Mouse (Mus musculus): ENCODE measurements around the gene Cradd. TPM values are rescaled to one million over a fixed set of nuclear protein-coding genes. Genes with fewer than 3 reads are reported as not detected.
A peak's percentile ranks its signal among the peaks of the same experiment; 100 is the strongest.

Cradd gene
- polyA plus RNA-seq, 1 experiment from 2014 or later: 11.7 TPM

DNA sequence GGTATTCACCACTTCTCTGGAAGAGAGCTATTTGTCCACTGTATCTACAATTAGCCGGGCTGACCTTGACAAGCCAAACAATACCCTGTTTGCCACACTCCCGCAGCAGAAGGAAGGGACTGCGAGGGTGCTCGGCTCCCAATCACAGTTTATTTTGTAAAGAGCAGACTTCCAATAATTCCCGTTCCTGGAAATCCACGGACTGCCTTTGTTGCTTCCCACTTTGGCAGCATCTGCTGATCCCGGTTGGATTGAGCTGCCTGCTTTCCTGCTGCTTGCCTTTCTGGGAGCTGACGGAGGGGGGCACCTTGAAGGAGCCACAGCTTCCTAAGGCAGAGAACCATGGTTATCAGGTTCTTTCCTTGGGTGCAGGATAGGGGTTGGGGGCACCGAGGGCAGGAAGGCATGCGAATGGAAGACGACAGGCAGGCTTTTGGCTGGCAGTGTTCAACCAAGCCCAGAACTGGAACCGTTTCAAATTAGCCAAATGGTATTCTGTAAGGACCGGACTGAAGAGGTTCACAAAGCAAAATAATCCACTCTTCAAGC is 69.4 kb downstream of the Cradd start:
- H3K27me3 ChIP-seq (replicated peaks; ENCODE audit: control insufficient read depth, insufficient read depth, low read length): no peaks in the 10 kb centered on the region
- no peaks in the 10 kb centered on the region for H3K36me3 ChIP-seq (ENCODE audit: control insufficient read depth, insufficient read depth, low read length)
- H3K4me2 ChIP-seq (ENCODE audit: low read length): peak overlapping the region; percentile 25; the same call in 1 of the 2 replicates
- ATAC-seq (peak; percentile 26; the same call in 1 of the 2 replicates), DNase-seq (ENCODE audit: low spot score) (peak; percentile 65)
- peak overlapping the region; percentile 17; the same call in 1 of the 2 replicates for H3K9ac ChIP-seq (ENCODE audit: low read length)
- H3K4me3 ChIP-seq (ENCODE audit: low read depth, low read length): no peak overlapping the region
- 12% methylated on average over 13 of the region's 13 CpGs for WGBS
- H3K4me1 ChIP-seq (ENCODE audit: control insufficient read depth, insufficient read depth, low read length): peaks cover 19% of the 10 kb centered on the region
- peak overlapping the region; percentile 30; the same call in 1 of the 2 replicates for H3K27ac ChIP-seq (ENCODE audit: low read depth, low read length)
- no peaks in the 10 kb centered on the region for H3K9me3 ChIP-seq (replicated peaks; ENCODE audit: control insufficient read depth, low read length)

DNA sequence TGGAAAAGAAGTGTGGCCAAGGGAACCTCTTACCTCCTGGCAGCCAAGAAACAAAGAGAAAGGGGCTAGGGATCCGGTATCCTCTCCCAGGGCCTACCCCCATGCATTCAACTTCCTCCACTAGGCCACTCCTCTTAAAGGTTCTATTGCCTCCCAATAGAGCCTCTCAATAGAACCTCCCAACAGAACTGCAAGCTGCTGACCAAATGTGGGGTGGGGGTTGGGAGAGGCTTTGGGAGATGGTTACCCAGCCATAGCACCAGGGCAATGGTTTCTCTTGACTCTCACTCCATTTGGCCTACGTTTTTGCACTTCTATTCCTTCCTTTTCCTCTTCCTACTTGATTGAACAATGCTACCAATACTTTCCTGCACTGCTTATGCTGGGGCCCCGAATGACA is 69.9 kb downstream of the Cradd start:
- H3K27me3 ChIP-seq (replicated peaks; ENCODE audit: control insufficient read depth, insufficient read depth, low read length): no peaks in the 10 kb centered on the region
- no peak overlapping the region for H3K9ac ChIP-seq (ENCODE audit: low read length)
- H3K4me3 ChIP-seq (ENCODE audit: low read depth, low read length): no peak overlapping the region
- H3K9me3 ChIP-seq (replicated peaks; ENCODE audit: control insufficient read depth, low read length): no peaks in the 10 kb centered on the region
- peaks cover 16% of the 10 kb centered on the region for H3K4me1 ChIP-seq (ENCODE audit: control insufficient read depth, insufficient read depth, low read length)
- no peak overlapping the region for H3K4me2 ChIP-seq (ENCODE audit: low read length)
- DNase-seq (ENCODE audit: low spot score) (no peak), ATAC-seq (no peak)
- H3K36me3 ChIP-seq (ENCODE audit: control insufficient read depth, insufficient read depth, low read length): no peaks in the 10 kb centered on the region
- 0 out of 2 replicates have a peak overlapping the region, but pooled peaks have one; percentile 30 for H3K27ac ChIP-seq (ENCODE audit: low read depth, low read length)
- WGBS: 60% methylated on average over 3 of the region's 3 CpGs

DNA sequence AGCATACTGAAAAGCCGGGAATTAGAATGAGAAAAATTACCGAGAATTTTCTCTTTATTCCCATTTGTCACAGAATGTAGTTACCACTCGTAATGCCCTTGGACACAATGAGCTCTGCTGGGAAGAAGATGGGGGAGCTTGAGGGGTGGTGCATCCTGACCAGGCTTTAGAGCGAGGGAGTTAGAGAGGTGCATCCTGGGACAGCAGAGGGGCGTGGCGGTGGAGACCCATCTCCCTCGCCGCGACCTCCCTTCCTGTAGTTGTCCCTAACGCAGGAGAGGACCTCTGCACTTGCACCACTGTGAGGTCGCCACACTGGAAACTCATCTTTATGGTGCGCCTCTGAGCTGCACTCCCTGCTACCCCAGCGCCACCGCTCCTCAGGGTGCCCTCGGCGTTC is 72.3 kb downstream of the Cradd start:
- no peak overlapping the region for H3K9ac ChIP-seq (ENCODE audit: low read length)
- ATAC-seq (no peak), DNase-seq (ENCODE audit: low spot score) (no peak)
- H3K27ac ChIP-seq (ENCODE audit: low read depth, low read length): no peak overlapping the region
- no peak overlapping the region for H3K4me3 ChIP-seq (ENCODE audit: low read depth, low read length)
- no peaks in the 10 kb centered on the region for H3K36me3 ChIP-seq (ENCODE audit: control insufficient read depth, insufficient read depth, low read length)
- H3K27me3 ChIP-seq (replicated peaks; ENCODE audit: control insufficient read depth, insufficient read depth, low read length): no peaks in the 10 kb centered on the region
- no peak overlapping the region for H3K4me2 ChIP-seq (ENCODE audit: low read length)
- 75% methylated on average over 16 of the region's 16 CpGs for WGBS
- no peaks in the 10 kb centered on the region for H3K9me3 ChIP-seq (replicated peaks; ENCODE audit: control insufficient read depth, low read length)
- peaks cover 14% of the 10 kb centered on the region for H3K4me1 ChIP-seq (ENCODE audit: control insufficient read depth, insufficient read depth, low read length)

DNA sequence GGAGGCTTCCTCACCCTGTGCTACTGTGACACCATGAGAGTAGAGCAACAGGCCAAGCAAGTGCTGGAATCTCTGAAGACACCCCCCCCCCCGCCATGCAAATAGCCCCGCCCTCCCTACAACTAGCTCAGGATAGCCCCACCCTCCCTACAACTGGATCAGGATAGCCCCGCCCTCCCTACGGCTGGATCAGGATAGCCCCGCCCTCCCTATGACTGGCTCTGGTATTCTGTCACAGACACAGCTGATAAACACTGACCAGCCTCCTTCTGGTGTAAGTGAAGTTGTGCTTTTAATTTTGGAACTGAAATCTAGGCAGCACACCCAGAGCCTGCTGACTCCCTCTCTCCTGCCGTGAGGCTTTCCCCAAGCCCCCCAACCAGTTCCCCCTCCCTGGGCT is 75.6 kb downstream of the Cradd start:
- WGBS: 58% methylated on average over 6 of the region's 6 CpGs
- no peaks in the 10 kb centered on the region for H3K9me3 ChIP-seq (replicated peaks; ENCODE audit: control insufficient read depth, low read length)
- H3K27ac ChIP-seq (ENCODE audit: low read depth, low read length): no peak overlapping the region
- DNase-seq (ENCODE audit: low spot score) (no peak), ATAC-seq (no peak)
- H3K9ac ChIP-seq (ENCODE audit: low read length): no peak overlapping the region
- H3K27me3 ChIP-seq (replicated peaks; ENCODE audit: control insufficient read depth, insufficient read depth, low read length): no peaks in the 10 kb centered on the region
- H3K4me3 ChIP-seq (ENCODE audit: low read depth, low read length): no peak overlapping the region
- no peak overlapping the region for H3K4me2 ChIP-seq (ENCODE audit: low read length)
- no peaks in the 10 kb centered on the region for H3K4me1 ChIP-seq (ENCODE audit: control insufficient read depth, insufficient read depth, low read length)
- H3K36me3 ChIP-seq (ENCODE audit: control insufficient read depth, insufficient read depth, low read length): no peaks in the 10 kb centered on the region

DNA sequence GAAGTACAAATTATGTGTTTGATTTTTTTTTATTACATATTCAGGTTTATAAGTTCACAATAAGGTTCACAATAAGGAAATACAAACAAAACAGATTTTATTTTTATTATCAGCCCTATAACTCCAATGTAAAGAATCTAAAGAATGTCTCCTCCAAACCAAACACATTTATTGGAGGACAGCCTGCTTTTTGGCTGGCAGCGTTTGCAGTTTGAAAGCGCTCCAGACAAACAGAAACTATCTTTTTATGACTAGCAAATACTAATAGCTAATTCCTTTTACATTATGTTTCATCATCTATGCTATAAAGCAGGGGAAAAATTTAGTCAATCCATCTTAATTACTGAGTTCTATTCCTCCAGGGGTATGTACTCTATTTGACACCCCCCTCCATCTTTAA is 77.2 kb downstream of the Cradd start:
- Histone ChIP-seq H3K4me3 (ENCODE audit: low read depth, low read length) (no peak overlapping the region), H3K9ac (ENCODE audit: low read length) (no peak overlapping the region), H3K27ac (ENCODE audit: low read depth, low read length) (no peak overlapping the region), H3K4me1 (ENCODE audit: control insufficient read depth, insufficient read depth, low read length) (no peaks in the 10 kb centered on the region), H3K9me3 (replicated peaks; ENCODE audit: control insufficient read depth, low read length) (no peaks in the 10 kb centered on the region), H3K36me3 (ENCODE audit: control insufficient read depth, insufficient read depth, low read length) (no peaks in the 10 kb centered on the region), H3K4me2 (ENCODE audit: low read length) (no peak overlapping the region), H3K27me3 (replicated peaks; ENCODE audit: control insufficient read depth, insufficient read depth, low read length) (no peaks in the 10 kb centered on the region)
- 79% methylated on average over 2 of the region's 2 CpGs for WGBS
- DNase-seq (ENCODE audit: low spot score): no peak
- no peak for ATAC-seq

DNA sequence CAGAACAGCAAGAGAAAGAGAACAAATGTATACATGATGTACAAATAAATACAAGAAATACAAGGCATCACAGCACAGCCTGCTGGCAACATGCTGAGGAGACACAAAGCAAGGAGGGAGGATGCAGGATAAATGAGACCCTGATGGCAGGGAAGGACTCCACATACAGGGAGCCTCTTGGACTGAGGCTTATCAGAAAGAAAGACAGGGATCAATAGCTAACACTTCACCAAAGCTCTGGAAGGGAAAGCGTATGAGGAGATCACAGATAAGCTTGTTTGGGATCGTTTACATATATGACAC is 78.3 kb downstream of the Cradd start:
- peak; percentile 65 for DNase-seq (ENCODE audit: low spot score)
- Histone ChIP-seq H3K27me3 (replicated peaks; ENCODE audit: control insufficient read depth, insufficient read depth, low read length) (no peaks in the 10 kb centered on the region), H3K4me3 (ENCODE audit: low read depth, low read length) (no peak overlapping the region), H3K4me2 (ENCODE audit: low read length) (no peak overlapping the region), H3K9ac (ENCODE audit: low read length) (no peak overlapping the region), H3K4me1 (ENCODE audit: control insufficient read depth, insufficient read depth, low read length) (no peaks in the 10 kb centered on the region), H3K9me3 (replicated peaks; ENCODE audit: control insufficient read depth, low read length) (no peaks in the 10 kb centered on the region), H3K36me3 (ENCODE audit: control insufficient read depth, insufficient read depth, low read length) (no peaks in the 10 kb centered on the region), H3K27ac (ENCODE audit: low read depth, low read length) (no peak overlapping the region)
- WGBS: 87% methylated on average over 2 of the region's 2 CpGs
- peak; percentile 45; the same call in 1 of the 2 replicates for ATAC-seq

DNA sequence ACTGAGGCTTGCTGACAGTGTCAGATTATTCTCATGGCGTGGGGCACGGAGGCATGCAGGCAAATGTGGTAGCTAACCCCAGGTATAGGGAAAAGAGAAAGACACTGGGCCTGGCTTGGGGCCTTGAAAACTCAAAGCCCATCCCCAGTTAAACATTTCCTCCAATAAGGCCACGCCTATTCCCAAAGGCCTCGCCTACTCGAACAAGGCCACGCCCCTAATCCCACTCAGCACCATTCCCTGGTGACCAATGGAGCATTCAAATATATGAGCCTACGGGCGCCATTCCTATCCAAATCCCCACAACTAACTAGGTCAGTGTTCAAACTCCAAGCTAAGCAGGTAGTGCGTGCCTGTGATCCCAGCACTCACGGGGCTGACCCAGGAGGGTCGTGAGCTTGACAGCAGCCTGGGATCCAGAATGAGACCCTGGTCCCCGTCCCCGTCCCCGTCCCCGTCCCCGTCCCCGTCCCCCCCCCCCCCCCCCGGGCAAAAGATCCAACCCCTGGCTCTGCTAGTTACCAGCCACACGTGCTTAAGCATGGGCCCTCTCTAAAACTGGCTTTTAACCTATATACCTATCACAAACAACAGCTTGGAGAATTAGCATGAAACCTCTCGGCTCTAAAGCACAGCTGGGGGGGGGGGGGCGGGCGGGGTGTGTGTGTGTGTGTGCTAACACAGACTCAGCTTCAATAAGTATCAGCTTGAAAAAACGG is 78.8 kb downstream of the Cradd start:
- Histone ChIP-seq H3K4me1 (ENCODE audit: control insufficient read depth, insufficient read depth, low read length) (no peaks in the 10 kb centered on the region; the same call in 1 of the 2 replicates), H3K4me2 (ENCODE audit: low read length) (no peak overlapping the region), H3K9ac (ENCODE audit: low read length) (no peak overlapping the region), H3K36me3 (ENCODE audit: control insufficient read depth, insufficient read depth, low read length) (no peaks in the 10 kb centered on the region), H3K4me3 (ENCODE audit: low read depth, low read length) (no peak overlapping the region), H3K27me3 (replicated peaks; ENCODE audit: control insufficient read depth, insufficient read depth, low read length) (no peaks in the 10 kb centered on the region), H3K27ac (ENCODE audit: low read depth, low read length) (no peak overlapping the region), H3K9me3 (replicated peaks; ENCODE audit: control insufficient read depth, low read length) (no peaks in the 10 kb centered on the region)
- ATAC-seq (peak; percentile 24; the same call in 1 of the 2 replicates), DNase-seq (ENCODE audit: low spot score) (no peak)
- 41% methylated on average over 20 of the region's 23 CpGs for WGBS

DNA sequence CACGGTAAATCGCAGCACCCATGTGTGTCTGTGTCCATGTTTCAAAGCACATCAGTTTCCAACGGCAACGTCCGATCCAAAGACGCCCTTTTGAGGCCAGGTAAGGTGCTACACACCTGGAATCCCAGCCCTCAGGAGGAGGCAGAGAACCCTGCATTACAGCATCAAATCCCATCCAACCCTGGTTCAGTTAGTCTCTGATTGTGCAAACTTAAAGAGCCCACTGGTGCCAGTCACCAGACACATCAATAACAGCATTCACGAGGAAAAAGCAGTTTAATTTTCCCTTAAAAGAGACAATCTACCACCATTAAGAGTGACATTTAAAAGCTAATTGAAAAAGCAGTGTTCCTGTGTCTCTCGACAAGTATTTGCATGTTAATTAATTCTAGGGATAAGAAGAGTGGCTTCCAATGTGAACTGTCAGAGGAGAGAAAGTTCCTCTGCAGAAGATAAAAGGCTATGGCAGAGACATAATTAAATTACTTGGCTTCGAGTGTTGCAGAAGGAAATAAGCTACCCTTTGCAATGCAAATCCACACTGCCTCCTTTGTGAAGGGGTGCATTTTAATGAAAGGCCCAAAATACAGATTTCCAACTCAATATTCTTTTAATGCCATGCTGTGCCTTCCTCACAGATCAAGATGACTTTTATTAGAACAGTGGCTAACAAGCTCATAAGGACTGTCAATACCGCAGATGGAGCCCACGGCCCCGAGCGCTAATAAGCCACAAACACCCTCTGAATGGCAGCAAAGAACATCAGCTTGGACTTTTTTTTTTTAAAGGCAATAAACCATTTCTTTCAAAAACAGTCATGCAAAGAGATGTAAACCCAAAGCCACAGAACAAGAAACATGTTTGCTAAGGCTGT is 84.5 kb downstream of the Cradd start:
- Histone ChIP-seq H3K9me3 (replicated peaks; ENCODE audit: control insufficient read depth, low read length) (no peaks in the 10 kb centered on the region), H3K27me3 (replicated peaks; ENCODE audit: control insufficient read depth, insufficient read depth, low read length) (no peaks in the 10 kb centered on the region), H3K27ac (ENCODE audit: low read depth, low read length) (peak overlapping the region; percentile 44; the same call in 1 of the 2 replicates), H3K36me3 (ENCODE audit: control insufficient read depth, insufficient read depth, low read length) (no peaks in the 10 kb centered on the region), H3K4me2 (ENCODE audit: low read length) (0 out of 2 replicates have a peak overlapping the region, but pooled peaks have one; percentile 6), H3K9ac (ENCODE audit: low read length) (no peak overlapping the region), H3K4me1 (ENCODE audit: control insufficient read depth, insufficient read depth, low read length) (peaks cover 35% of the 10 kb centered on the region), H3K4me3 (ENCODE audit: low read depth, low read length) (no peak overlapping the region)
- peak; percentile 90 for ATAC-seq
- 5% methylated on average over 13 of the region's 13 CpGs for WGBS
- DNase-seq (ENCODE audit: low spot score): peak; percentile 94

Measured in forebrain, embryonic 14.5 days (tissue).